Mouse (Mus musculus): Measurements from ENCODE around the gene Spns3. TPM values are rescaled to one million over a fixed set of nuclear protein-coding genes. Genes with fewer than 3 reads are reported as not detected.

Gene Spns3
- polyA plus RNA-seq, 1 experiment from 2014 or later, result not detected

GRCm38 (mm10) chr11:72531632-72532031 is 18.7 kb downstream of the Spns3 start:
- 63% methylated on average over 1 of the region's 1 CpGs for WGBS

GRCm38 (mm10) chr11:72531144-72531543 is 19.2 kb downstream of the Spns3 start:
- Histone ChIP-seq H3K9me3 (ENCODE audit: control insufficient read depth, low read length) (no peaks in the 10 kb centered on the region), H3K36me3 (ENCODE audit: control insufficient read depth, insufficient read depth, low read length) (no peaks in the 10 kb centered on the region), H3K4me3 (ENCODE audit: low read depth, low read length) (no peak overlapping the region), H3K4me1 (ENCODE audit: control insufficient read depth, insufficient read depth, low read length) (no peaks in the 10 kb centered on the region), H3K9ac (ENCODE audit: low read length) (no peak overlapping the region), H3K27ac (ENCODE audit: low read depth, low read length) (no peak overlapping the region), H3K4me2 (no peak overlapping the region), H3K27me3 (ENCODE audit: control insufficient read depth, insufficient read depth, low read length) (no peaks in the 10 kb centered on the region)
- 86% methylated on average over 5 of the region's 5 CpGs for WGBS
- no peak for DNase-seq (ENCODE audit: low spot score, missing footprints)
- ATAC-seq (ENCODE audit: low FRiP score), result no peak

More at GRCm38 (mm10) chr11:72531632-72532031, 18.7 kb downstream of the Spns3 start:
- Histone ChIP-seq H3K4me3 (ENCODE audit: low read depth, low read length) (no peak overlapping the region), H3K36me3 (ENCODE audit: control insufficient read depth, insufficient read depth, low read length) (no peaks in the 10 kb centered on the region), H3K9me3 (ENCODE audit: control insufficient read depth, low read length) (no peaks in the 10 kb centered on the region), H3K4me2 (no peak overlapping the region), H3K9ac (ENCODE audit: low read length) (no peak overlapping the region), H3K4me1 (ENCODE audit: control insufficient read depth, insufficient read depth, low read length) (no peaks in the 10 kb centered on the region), H3K27ac (ENCODE audit: low read depth, low read length) (no peak overlapping the region), H3K27me3 (ENCODE audit: control insufficient read depth, insufficient read depth, low read length) (no peaks in the 10 kb centered on the region)
- ATAC-seq (ENCODE audit: low FRiP score) (no peak), DNase-seq (ENCODE audit: low spot score, missing footprints) (peak; percentile 64)

GRCm38 (mm10) chr11:72526190-72526589 is 24.1 kb downstream of the Spns3 start:
- WGBS, result 91% methylated on average over 4 of the region's 4 CpGs
- ATAC-seq (ENCODE audit: low FRiP score) (no peak), DNase-seq (ENCODE audit: low spot score, missing footprints) (peak; percentile 39)
- H3K27ac ChIP-seq (ENCODE audit: low read depth, low read length), result no peak overlapping the region
- H3K27me3 ChIP-seq (ENCODE audit: control insufficient read depth, insufficient read depth, low read length), result no peaks in the 10 kb centered on the region
- no peaks in the 10 kb centered on the region for H3K9me3 ChIP-seq (ENCODE audit: control insufficient read depth, low read length)
- H3K4me3 ChIP-seq (ENCODE audit: low read depth, low read length), result no peak overlapping the region
- H3K36me3 ChIP-seq (ENCODE audit: control insufficient read depth, insufficient read depth, low read length), result no peaks in the 10 kb centered on the region
- no peak overlapping the region for H3K9ac ChIP-seq (ENCODE audit: low read length)
- no peak overlapping the region for H3K4me2 ChIP-seq
- no peaks in the 10 kb centered on the region for H3K4me1 ChIP-seq (ENCODE audit: control insufficient read depth, insufficient read depth, low read length)

GRCm38 (mm10) chr11:72523711-72524110 is 26.6 kb downstream of the Spns3 start:
- H3K4me2 ChIP-seq, result no peak overlapping the region
- ATAC-seq (ENCODE audit: low FRiP score), result no peak
- H3K9ac ChIP-seq (ENCODE audit: low read length), result no peak overlapping the region
- peak; percentile 37 for DNase-seq (ENCODE audit: low spot score, missing footprints)
- no peaks in the 10 kb centered on the region for H3K4me1 ChIP-seq (ENCODE audit: control insufficient read depth, insufficient read depth, low read length)
- H3K27ac ChIP-seq (ENCODE audit: low read depth, low read length), result no peak overlapping the region
- no peak overlapping the region for H3K4me3 ChIP-seq (ENCODE audit: low read depth, low read length)
- no peaks in the 10 kb centered on the region for H3K36me3 ChIP-seq (ENCODE audit: control insufficient read depth, insufficient read depth, low read length)
- 59% methylated on average over 4 of the region's 4 CpGs for WGBS
- H3K27me3 ChIP-seq (ENCODE audit: control insufficient read depth, insufficient read depth, low read length), result no peaks in the 10 kb centered on the region
- no peaks in the 10 kb centered on the region for H3K9me3 ChIP-seq (ENCODE audit: control insufficient read depth, low read length)

GRCm38 (mm10) chr11:72522616-72523041 is 27.7 kb downstream of the Spns3 start:
- peak; percentile 53 for DNase-seq (ENCODE audit: low spot score, missing footprints)
- no peak overlapping the region for H3K4me2 ChIP-seq
- no peaks in the 10 kb centered on the region for H3K9me3 ChIP-seq (ENCODE audit: control insufficient read depth, low read length)
- no peaks in the 10 kb centered on the region for H3K27me3 ChIP-seq (ENCODE audit: control insufficient read depth, insufficient read depth, low read length)
- no peak overlapping the region for H3K9ac ChIP-seq (ENCODE audit: low read length)
- H3K27ac ChIP-seq (ENCODE audit: low read depth, low read length), result no peak overlapping the region
- H3K4me3 ChIP-seq (ENCODE audit: low read depth, low read length), result no peak overlapping the region
- no peak for ATAC-seq (ENCODE audit: low FRiP score)
- WGBS, result 88% methylated on average over 5 of the region's 5 CpGs
- no peaks in the 10 kb centered on the region for H3K36me3 ChIP-seq (ENCODE audit: control insufficient read depth, insufficient read depth, low read length)
- no peaks in the 10 kb centered on the region for H3K4me1 ChIP-seq (ENCODE audit: control insufficient read depth, insufficient read depth, low read length)

GRCm38 (mm10) chr11:72521598-72522541 is 28.4 kb downstream of the Spns3 start:
- Histone ChIP-seq H3K4me2 (no peak overlapping the region), H3K27me3 (ENCODE audit: control insufficient read depth, insufficient read depth, low read length) (no peaks in the 10 kb centered on the region), H3K9ac (ENCODE audit: low read length) (no peak overlapping the region), H3K4me3 (ENCODE audit: low read depth, low read length) (no peak overlapping the region), H3K9me3 (ENCODE audit: control insufficient read depth, low read length) (no peaks in the 10 kb centered on the region), H3K4me1 (ENCODE audit: control insufficient read depth, insufficient read depth, low read length) (no peaks in the 10 kb centered on the region), H3K27ac (ENCODE audit: low read depth, low read length) (no peak overlapping the region), H3K36me3 (ENCODE audit: control insufficient read depth, insufficient read depth, low read length) (no peaks in the 10 kb centered on the region)
- 81% methylated on average over 5 of the region's 5 CpGs for WGBS
- ATAC-seq (ENCODE audit: low FRiP score), result no peak
- no peak for DNase-seq (ENCODE audit: low spot score, missing footprints)

GRCm38 (mm10) chr11:72519895-72520294 is 30.4 kb downstream of the Spns3 start:
- H3K27me3 ChIP-seq (ENCODE audit: control insufficient read depth, insufficient read depth, low read length), result no peaks in the 10 kb centered on the region
- WGBS, result 71% methylated on average over 3 of the region's 3 CpGs
- no peak overlapping the region for H3K27ac ChIP-seq (ENCODE audit: low read depth, low read length)
- H3K4me1 ChIP-seq (ENCODE audit: control insufficient read depth, insufficient read depth, low read length), result no peaks in the 10 kb centered on the region
- H3K4me3 ChIP-seq (ENCODE audit: low read depth, low read length), result no peak overlapping the region
- H3K4me2 ChIP-seq, result no peak overlapping the region
- no peaks in the 10 kb centered on the region for H3K36me3 ChIP-seq (ENCODE audit: control insufficient read depth, insufficient read depth, low read length)
- H3K9ac ChIP-seq (ENCODE audit: low read length), result no peak overlapping the region
- DNase-seq (ENCODE audit: low spot score, missing footprints) (no peak), ATAC-seq (ENCODE audit: low FRiP score) (no peak)
- no peaks in the 10 kb centered on the region for H3K9me3 ChIP-seq (ENCODE audit: control insufficient read depth, low read length)

- DNase-seq (ENCODE audit: low spot score, missing footprints), result peak; percentile 39
- ATAC-seq (ENCODE audit: low FRiP score), result no peak
- Histone ChIP-seq H3K4me1 (ENCODE audit: control insufficient read depth, insufficient read depth, low read length) (no peaks in the 10 kb centered on the region), H3K4me2 (no peak overlapping the region), H3K27me3 (ENCODE audit: control insufficient read depth, insufficient read depth, low read length) (no peaks in the 10 kb centered on the region), H3K4me3 (ENCODE audit: low read depth, low read length) (no peak overlapping the region), H3K9ac (ENCODE audit: low read length) (no peak overlapping the region), H3K9me3 (ENCODE audit: control insufficient read depth, low read length) (no peaks in the 10 kb centered on the region), H3K36me3 (ENCODE audit: control insufficient read depth, insufficient read depth, low read length) (no peaks in the 10 kb centered on the region), H3K27ac (ENCODE audit: low read depth, low read length) (no peak overlapping the region)
- WGBS, result 84% methylated on average over 4 of the region's 4 CpGs
Measured at GRCm38 (mm10) chr11:72519189-72519588, 31.1 kb downstream of the Spns3 start.

GRCm38 (mm10) chr11:72518449-72518848 is 31.9 kb downstream of the Spns3 start:
- Histone ChIP-seq H3K4me1 (ENCODE audit: control insufficient read depth, insufficient read depth, low read length) (no peaks in the 10 kb centered on the region), H3K9ac (ENCODE audit: low read length) (no peak overlapping the region), H3K4me3 (ENCODE audit: low read depth, low read length) (no peak overlapping the region), H3K4me2 (no peak overlapping the region), H3K36me3 (ENCODE audit: control insufficient read depth, insufficient read depth, low read length) (no peaks in the 10 kb centered on the region), H3K27me3 (ENCODE audit: control insufficient read depth, insufficient read depth, low read length) (no peaks in the 10 kb centered on the region), H3K27ac (ENCODE audit: low read depth, low read length) (no peak overlapping the region), H3K9me3 (ENCODE audit: control insufficient read depth, low read length) (no peaks in the 10 kb centered on the region)
- DNase-seq (ENCODE audit: low spot score, missing footprints) (no peak), ATAC-seq (ENCODE audit: low FRiP score) (no peak)
- WGBS, result 58% methylated on average over 2 of the region's 2 CpGs

All from midbrain, embryonic 11.5 days (tissue).